Mouse (Mus musculus): Measurements from ENCODE around the gene Fitm1. TPM values are rescaled to one million over a fixed set of nuclear protein-coding genes. Genes with fewer than 3 reads are reported as not detected.
A peak's percentile ranks its signal among the peaks of the same experiment; 100 is the strongest.

The Fitm1 gene
- polyA plus RNA-seq, 1 experiment from 2014 or later, result 1.0 TPM

GRCm38 (mm10) chr14:55575711-55576110, 294 bp downstream of the Fitm1 start:
- H3K9me3 ChIP-seq, result no peaks in the 10 kb centered on the region
- 80% methylated on average over 13 of the region's 13 CpGs for WGBS
- peaks cover 20% of the 10 kb centered on the region for H3K4me1 ChIP-seq (replicated peaks)
- H3K4me2 ChIP-seq, result no peak overlapping the region
- H3K9ac ChIP-seq, result peak overlapping the region; percentile 26; the same call in 1 of the 2 replicates
- H3K36me3 ChIP-seq, result peaks cover 12% of the 10 kb centered on the region
- H3K27me3 ChIP-seq, result no peaks in the 10 kb centered on the region
- no peak overlapping the region for H3K27ac ChIP-seq (replicated peaks)
- no peak overlapping the region for H3K4me3 ChIP-seq
- no peak for ATAC-seq (ENCODE audit: low read depth)

- ATAC-seq (ENCODE audit: low read depth), result no peak
- no peaks in the 10 kb centered on the region for H3K9me3 ChIP-seq
- peaks cover 20% of the 10 kb centered on the region for H3K4me1 ChIP-seq (replicated peaks)
- H3K9ac ChIP-seq, result no peak overlapping the region
- no peak overlapping the region for H3K4me3 ChIP-seq
- H3K4me2 ChIP-seq, result no peak overlapping the region
- H3K36me3 ChIP-seq, result peaks cover 16% of the 10 kb centered on the region
- 88% methylated on average over 16 of the region's 16 CpGs for WGBS
- no peak overlapping the region for H3K27ac ChIP-seq (replicated peaks)
- no peaks in the 10 kb centered on the region for H3K27me3 ChIP-seq
Measured at GRCm38 (mm10) chr14:55576376-55576775, 959 bp downstream of the Fitm1 start.

- Histone ChIP-seq H3K4me3 (peak within 1 kb of the TSS; percentile 72), H3K27ac (replicated peaks) (peak within 1 kb of the TSS; percentile 86), H3K9ac (peak within 1 kb of the TSS; percentile 93), H3K27me3 (no peaks in the 10 kb centered on the region), H3K4me2 (peak within 1 kb of the TSS; percentile 82), H3K4me1 (replicated peaks) (peaks cover 20% of the 10 kb centered on the region), H3K36me3 (peaks cover 25% of the 10 kb centered on the region), H3K9me3 (no peaks in the 10 kb centered on the region)
- whole genome bisulfite sequencing, result 0% methylated on average over 30 of the region's 32 CpGs
- peak; percentile 91 for ATAC-seq (ENCODE audit: low read depth)
Measured at GRCm38 (mm10) chr14:55577871-55578667, 2.7 kb downstream of the Fitm1 start, which contains the start of gene Psme1. Gene Psme1, plus strand, starts transcription at chr14:55578123.

GRCm38 (mm10) chr14:55578668-55579269, 3.4 kb downstream of the Fitm1 start:
- 34% methylated on average over 6 of the region's 6 CpGs for WGBS
- H3K27ac ChIP-seq (replicated peaks), result peak overlapping the region; percentile 86
- peak overlapping the region; percentile 72 for H3K4me3 ChIP-seq
- H3K4me2 ChIP-seq, result peak overlapping the region; percentile 82
- no peaks in the 10 kb centered on the region for H3K27me3 ChIP-seq
- H3K4me1 ChIP-seq (replicated peaks), result peaks cover 20% of the 10 kb centered on the region
- peaks cover 25% of the 10 kb centered on the region for H3K36me3 ChIP-seq
- peak overlapping the region; percentile 93 for H3K9ac ChIP-seq
- ATAC-seq (ENCODE audit: low read depth), result peak; percentile 42
- no peaks in the 10 kb centered on the region for H3K9me3 ChIP-seq

GRCm38 (mm10) chr14:55579511-55580496, 4.4 kb downstream of the Fitm1 start:
- H3K4me2 ChIP-seq, result 0 out of 2 replicates have a peak overlapping the region, but pooled peaks have one; percentile 82
- no peak for ATAC-seq (ENCODE audit: low read depth)
- 89% methylated on average over 23 of the region's 23 CpGs for WGBS

GRCm38 (mm10) chr14:55580731-55581130, 5.3 kb downstream of the Fitm1 start:
- H3K4me1 ChIP-seq (replicated peaks), result peaks cover 35% of the 10 kb centered on the region
- H3K9ac ChIP-seq, result no peak overlapping the region
- no peak overlapping the region for H3K4me2 ChIP-seq
- no peaks in the 10 kb centered on the region for H3K27me3 ChIP-seq
- ATAC-seq (ENCODE audit: low read depth), result no peak
- no peaks in the 10 kb centered on the region for H3K9me3 ChIP-seq
- peaks cover 25% of the 10 kb centered on the region for H3K36me3 ChIP-seq
- H3K4me3 ChIP-seq, result no peak overlapping the region
- no peak overlapping the region for H3K27ac ChIP-seq (replicated peaks)
- 95% methylated on average over 16 of the region's 16 CpGs for WGBS

More at GRCm38 (mm10) chr14:55579511-55580496, 4.4 kb downstream of the Fitm1 start:
- Histone ChIP-seq H3K9me3 (no peaks in the 10 kb centered on the region), H3K9ac (no peak overlapping the region), H3K4me1 (replicated peaks) (peaks cover 26% of the 10 kb centered on the region), H3K36me3 (peaks cover 25% of the 10 kb centered on the region), H3K4me3 (no peak overlapping the region), H3K27ac (replicated peaks) (no peak overlapping the region), H3K27me3 (no peaks in the 10 kb centered on the region)

- WGBS, result 77% methylated on average over 9 of the region's 9 CpGs
- ATAC-seq (ENCODE audit: low read depth), result no peak
- H3K36me3 ChIP-seq, result peaks cover 27% of the 10 kb centered on the region
Measured at GRCm38 (mm10) chr14:55581981-55582681, 6.7 kb downstream of the Fitm1 start.

GRCm38 (mm10) chr14:55584303-55584701, 8.9 kb downstream of the Fitm1 start:
- peak overlapping the region; percentile 79 for H3K9ac ChIP-seq
- H3K9me3 ChIP-seq, result no peaks in the 10 kb centered on the region
- 0 out of 2 replicates have a peak overlapping the region, but pooled peaks have one; percentile 52 for H3K27ac ChIP-seq (replicated peaks)
- WGBS, result 37% methylated on average over 5 of the region's 5 CpGs
- peaks cover 41% of the 10 kb centered on the region for H3K36me3 ChIP-seq
- H3K4me2 ChIP-seq, result peak overlapping the region; percentile 66
- peaks cover 26% of the 10 kb centered on the region for H3K4me1 ChIP-seq (replicated peaks)
- no peaks in the 10 kb centered on the region for H3K27me3 ChIP-seq
- peak overlapping the region; percentile 48 for H3K4me3 ChIP-seq
- ATAC-seq (ENCODE audit: low read depth), result no peak; the same call in 1 of the 2 replicates

More at GRCm38 (mm10) chr14:55581981-55582681, 6.7 kb downstream of the Fitm1 start:
- no peak overlapping the region for H3K4me2 ChIP-seq
- H3K9me3 ChIP-seq, result no peaks in the 10 kb centered on the region
- no peaks in the 10 kb centered on the region for H3K27me3 ChIP-seq
- H3K9ac ChIP-seq, result no peak overlapping the region
- H3K4me1 ChIP-seq (replicated peaks), result peaks cover 35% of the 10 kb centered on the region
- no peak overlapping the region for H3K27ac ChIP-seq (replicated peaks)
- H3K4me3 ChIP-seq, result no peak overlapping the region

GRCm38 (mm10) chr14:55584702-55585565, 9.5 kb downstream of the Fitm1 start, which contains the start of gene Emc9:
Gene Emc9, minus strand, starts transcription at chr14:55585302.
- Histone ChIP-seq H3K4me2 (peak within 1 kb of the TSS; percentile 66), H3K4me3 (peak within 1 kb of the TSS; percentile 48), H3K9ac (peak within 1 kb of the TSS; percentile 79), H3K4me1 (replicated peaks) (peaks cover 26% of the 10 kb centered on the region), H3K9me3 (no peaks in the 10 kb centered on the region), H3K27me3 (no peaks in the 10 kb centered on the region), H3K27ac (replicated peaks) (peak within 1 kb of the TSS; percentile 52; the same call in 1 of the 2 replicates), H3K36me3 (peaks cover 40% of the 10 kb centered on the region)
- ATAC-seq (ENCODE audit: low read depth), result peak; percentile 68
- WGBS, result 2% methylated on average over 43 of the region's 43 CpGs

- peak overlapping the region; percentile 66 for H3K4me2 ChIP-seq
- peak overlapping the region; percentile 48; the same call in 1 of the 2 replicates for H3K4me3 ChIP-seq
- H3K27ac ChIP-seq (replicated peaks), result no peak overlapping the region
- no peak overlapping the region; the same call in 1 of the 2 replicates for H3K9ac ChIP-seq
- ATAC-seq (ENCODE audit: low read depth), result no peak
- 66% methylated on average over 6 of the region's 6 CpGs for WGBS
- H3K4me1 ChIP-seq (replicated peaks), result peaks cover 32% of the 10 kb centered on the region
- no peaks in the 10 kb centered on the region for H3K27me3 ChIP-seq
- H3K36me3 ChIP-seq, result peaks cover 33% of the 10 kb centered on the region
- H3K9me3 ChIP-seq, result no peaks in the 10 kb centered on the region
Measured at GRCm38 (mm10) chr14:55585566-55585960, 10.1 kb downstream of the Fitm1 start.

All from neural tube, embryonic 13.5 days (tissue).